Mouse (Mus musculus) skeletal muscle tissue, adult 2 months (tissue): ENCODE results near the gene Sds.
"Not testable (repeated sequence)": the region's sequence is repeated elsewhere in the genome, so short reads cannot be mapped to it uniquely, and the experiment has no call there.

Experiments used
- DNase-seq: peaks from one replicate; pipeline ENCODE4 v3.0.0-alpha.2; 2012; ENCODE audit warnings: low read depth, low spot score

Sds gene

DNA sequence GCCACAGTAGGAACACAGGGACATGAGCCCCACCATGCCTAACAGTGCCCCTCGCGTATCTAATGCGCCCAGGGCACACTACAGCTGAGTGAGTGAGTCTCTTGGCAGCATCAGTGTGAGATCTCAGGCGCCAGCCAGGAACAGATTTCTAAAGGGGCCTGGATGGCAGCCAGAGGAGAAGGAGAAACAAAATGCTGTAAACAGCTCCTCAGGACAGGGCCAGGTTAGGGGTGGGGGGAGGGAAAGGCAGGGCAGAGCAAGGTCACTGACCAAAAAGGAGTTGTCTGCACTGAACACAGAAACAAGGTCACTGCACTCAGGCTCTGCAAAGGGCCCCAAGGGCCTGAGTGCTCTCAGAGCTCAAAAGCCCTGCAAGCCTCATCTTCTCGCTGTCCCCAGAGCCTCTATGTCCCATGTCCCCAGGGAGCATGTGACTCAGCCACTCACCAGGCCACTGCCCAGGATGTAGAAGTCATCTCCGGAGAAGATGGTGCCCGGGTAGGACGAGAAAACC, 14.4 kb downstream of the Sds start:
- DNase-seq, result peak; percentile 62

DNA sequence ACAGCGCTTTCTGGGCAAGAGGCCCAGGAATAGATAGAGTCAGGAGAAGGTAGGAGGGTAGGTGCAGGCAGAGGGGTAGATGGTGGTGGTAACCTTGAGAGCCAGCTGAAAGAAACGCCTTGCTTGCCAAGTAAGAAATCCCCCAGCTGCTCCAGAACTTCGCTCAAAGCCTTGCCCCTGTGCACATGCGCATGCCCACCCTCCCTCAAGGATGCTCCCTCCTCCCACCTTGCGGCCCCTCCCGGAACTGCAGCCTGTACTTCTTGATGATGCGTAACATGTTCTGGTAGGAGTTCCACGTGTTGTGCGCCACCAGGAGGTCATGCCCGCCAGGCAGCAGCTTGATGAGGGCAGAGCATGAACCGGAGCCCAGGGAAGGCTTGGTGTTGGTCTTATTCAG, 16.1 kb downstream of the Sds start:
- no peak for DNase-seq

DNA sequence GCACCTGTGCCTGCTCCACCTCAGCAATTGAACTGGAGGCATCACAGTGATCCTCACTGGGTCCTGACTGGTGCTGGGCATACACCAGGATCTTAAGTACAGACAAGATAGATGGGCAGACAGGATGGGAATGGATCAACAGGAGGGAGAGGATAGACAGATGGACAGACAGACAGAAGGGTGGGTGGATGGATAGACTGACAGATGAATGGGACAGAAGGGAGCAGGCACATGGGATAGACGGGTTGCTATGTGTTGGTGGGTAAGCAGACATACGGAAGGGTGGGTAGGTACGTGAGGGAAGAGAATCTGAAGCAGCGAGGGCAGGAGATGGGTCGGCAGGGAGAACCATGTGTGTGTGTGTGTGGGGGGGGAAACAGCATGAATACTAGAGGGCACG, 17.1 kb downstream of the Sds start:
- DNase-seq, result no peak

DNA sequence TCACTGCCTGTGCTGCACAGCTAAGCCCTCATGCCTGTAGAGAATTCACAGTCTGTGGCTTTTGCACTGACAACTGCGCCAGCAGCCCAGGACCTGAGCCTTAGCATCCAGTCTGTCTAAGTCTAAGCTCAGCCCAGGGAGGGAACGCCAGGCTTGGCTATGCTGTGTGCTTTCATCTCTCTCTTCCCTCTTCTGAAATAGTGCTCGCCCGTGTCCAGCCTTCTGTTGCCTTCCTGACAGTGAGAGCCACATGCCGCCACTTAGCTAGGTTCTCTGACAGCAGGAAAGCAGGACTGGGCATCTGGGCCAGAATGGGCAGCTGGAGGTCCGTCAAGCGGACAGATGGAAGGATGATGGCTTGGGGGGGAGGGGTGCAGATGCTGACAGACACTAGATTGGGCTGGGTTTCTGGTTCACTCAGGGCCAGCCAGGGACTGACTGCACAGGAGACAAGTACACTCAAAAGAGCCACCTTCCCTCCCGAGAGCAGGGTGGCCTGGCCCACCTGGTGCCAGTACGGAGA, 17.6 kb downstream of the Sds start:
- DNase-seq, result no peak

DNA sequence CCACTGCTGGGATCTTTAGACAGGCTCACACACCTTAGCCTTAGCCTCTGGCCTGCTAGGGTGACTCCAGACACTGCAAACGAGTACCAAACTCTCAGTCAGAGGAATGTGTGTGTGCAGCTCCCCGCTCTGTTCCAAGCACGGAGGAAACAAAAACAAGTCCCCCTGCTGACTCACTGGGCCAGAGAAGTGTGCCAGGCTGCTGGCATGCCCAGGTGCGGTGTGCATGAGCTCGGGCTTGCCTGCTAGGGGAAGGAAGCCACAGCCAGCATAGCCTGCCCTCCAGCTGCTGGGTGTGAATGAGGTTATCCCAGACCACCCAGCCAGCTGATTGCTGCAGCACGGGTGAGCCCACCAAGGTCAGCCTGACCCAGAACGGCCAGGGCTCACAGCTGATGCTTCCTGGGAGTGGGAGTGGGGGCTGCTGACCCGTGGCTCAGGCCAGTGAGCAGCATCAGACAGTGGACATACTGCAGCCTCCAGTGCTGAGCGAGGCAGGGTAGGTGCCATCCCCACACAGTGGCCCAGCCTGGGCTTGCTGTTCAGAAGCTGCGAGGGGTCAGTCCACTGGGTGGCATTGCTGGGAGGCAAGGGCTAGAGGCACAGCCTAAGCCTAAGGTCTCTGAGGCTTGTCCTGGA, 18.9 kb downstream of the Sds start:
- no peak for DNase-seq

DNA sequence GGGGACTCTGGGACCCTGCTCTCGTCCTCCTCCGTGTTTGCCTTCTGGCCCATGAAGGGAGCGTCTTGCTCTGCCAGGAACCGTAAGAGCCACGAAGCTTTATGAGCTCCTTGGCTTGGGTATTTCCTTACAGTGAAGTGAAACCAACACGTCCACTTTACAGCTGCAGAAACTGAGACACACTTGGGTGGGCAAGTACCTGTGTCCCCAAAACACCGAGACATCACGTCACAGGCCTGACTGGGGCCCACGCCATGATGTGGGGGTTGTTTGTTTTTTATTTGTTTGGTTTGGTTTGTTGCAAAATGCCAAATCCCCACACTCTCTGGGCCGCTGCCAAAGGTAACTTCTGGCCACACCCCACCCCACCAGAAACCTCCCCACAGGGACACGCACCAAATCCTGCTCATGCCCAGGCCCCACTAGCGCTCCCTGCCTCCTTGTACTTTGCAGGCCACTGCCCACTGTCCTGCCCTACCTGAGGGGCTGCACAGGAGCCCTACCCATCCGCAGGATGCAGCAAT, 19.4 kb downstream of the Sds start:
- DNase-seq, result no peak

DNA sequence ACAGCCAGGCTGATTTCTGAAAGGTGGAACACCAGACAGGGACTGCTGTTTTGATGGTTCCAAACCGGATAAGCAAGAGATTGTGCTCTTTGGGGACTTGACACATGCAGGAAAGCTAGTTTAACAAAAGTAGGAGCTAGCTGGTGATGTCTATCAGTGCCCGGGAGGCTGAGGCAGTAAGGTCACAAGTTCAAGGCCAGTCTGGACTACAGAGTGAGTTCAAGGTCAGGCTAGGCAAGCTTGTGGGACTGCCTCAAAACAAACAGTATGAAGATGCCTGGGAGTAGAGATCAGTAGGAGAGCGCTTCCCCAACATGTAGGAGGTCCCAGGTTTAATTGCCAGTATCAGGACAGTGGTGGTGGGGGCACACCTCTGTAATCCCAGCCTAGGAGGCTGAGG, 20.7 kb downstream of the Sds start:
- no peak for DNase-seq

DNA sequence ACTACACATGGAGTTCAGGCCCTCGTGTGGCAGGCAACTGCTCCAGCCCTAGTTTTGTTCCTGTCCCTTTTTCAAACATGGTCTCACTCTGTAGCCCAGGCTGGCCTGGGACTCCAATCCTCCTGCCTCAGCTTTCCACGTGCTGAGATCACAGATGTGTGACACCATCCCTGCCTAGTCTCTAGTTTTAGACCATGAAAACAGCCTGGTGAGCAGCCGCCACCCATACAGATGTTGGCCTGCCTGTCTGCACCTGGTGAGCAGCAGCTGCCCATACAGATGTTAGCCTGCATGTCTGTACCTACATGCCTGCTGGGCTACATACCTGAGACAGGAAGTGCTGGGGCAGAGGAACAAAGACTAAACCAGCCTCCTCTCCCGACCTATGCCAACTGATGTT, 22.9 kb downstream of the Sds start:
- DNase-seq, result no peak

DNA sequence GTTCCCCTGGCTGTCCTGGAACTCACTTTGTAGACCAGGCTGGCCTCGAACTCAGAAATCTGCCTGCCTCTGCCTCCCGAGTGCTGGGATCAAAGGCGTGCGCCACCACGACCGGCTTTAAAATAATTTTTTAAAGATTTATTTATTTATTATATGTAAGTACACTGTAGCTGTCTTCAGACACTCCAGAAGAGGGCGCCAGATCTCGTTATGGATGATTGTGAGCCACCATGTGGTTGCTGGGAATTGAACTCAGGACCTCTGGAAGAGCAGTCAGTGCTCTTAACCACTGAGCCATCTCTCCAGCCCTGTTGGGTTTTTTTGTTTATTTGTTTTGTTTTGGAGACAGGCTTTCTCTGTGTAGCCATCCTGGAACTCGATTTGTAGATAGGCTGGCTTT, 24.3 kb downstream of the Sds start:
- not testable (repeated sequence) for DNase-seq

DNA sequence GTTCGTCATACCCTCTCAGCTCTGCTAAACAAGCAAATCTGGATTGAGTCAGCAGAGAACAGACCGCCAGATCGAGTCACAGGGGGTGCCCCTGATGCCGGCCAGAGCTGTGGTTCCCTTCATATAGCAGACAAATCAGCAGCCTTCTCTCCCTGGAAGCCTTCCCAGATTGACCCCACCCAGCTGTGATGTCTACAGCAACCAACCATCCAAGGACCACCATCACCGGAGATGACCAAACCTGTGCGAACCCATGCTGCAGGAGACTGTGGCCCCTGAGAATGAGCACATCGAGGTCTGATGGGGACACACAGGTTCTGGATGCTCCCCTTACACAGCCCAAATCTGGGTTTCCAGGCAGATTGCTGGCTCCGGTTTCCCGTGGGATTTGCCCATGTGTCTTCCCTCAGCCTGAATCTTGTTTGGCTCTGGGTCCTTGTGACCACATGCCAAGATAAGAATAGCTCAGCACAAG, 25.9 kb downstream of the Sds start:
- DNase-seq, result no peak

DNA sequence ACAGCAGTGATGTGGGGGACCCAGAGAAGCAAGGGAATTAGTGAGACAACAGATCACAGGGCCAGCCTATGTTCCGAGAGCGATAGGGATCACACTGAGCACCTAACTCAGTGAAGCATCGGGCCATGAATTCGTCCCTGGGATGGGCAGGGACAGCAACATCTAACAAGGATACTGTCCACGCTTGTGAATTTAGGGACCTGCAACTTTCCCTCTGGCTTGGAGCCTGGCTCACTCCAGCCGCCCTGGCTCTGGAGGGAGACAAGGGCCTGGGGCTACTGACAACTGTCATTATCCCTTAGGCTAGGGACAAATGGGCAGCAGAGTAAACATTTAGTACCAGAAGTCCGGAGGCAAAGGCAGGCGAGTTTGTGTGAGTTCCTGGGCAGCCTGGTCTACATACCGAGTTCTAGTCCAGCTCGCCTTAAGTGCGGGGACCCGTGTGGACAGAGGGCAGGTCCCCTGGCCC, 26.4 kb downstream of the Sds start:
- no peak for DNase-seq

DNA sequence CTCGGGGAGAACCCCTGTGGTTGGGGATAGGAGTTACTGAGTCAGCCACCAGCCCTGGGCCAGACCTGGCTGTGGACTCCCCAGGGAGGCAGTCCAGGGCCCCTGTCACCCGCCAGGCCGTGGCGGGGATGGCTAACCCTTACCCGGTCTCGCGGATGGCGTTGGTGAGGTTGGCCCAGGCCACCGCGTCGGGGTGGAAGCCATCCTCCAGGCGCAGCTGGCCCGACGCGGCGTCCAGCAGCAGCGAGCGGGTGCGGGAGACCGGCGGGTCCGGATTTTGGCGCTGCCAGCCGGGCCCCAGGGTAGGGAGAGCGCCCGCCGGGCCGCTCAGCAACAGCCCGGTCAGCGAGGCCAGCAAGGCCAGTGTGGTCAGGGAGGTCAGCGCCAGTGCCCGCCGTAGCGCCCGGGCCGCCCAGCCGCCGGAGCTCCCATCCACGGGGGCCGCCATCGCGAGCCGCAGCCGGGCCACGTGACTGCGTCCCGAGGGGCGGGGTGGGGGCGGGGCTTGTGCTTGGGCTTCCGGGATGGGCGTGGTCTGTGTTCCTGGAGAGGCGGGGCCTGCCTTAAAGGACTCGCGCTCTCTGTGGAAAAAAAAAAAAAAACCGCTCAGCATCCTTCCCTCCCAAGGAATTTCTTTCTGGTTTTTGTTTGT, 26.9 kb downstream of the Sds start, which contains the start of gene Plbd2:
Plbd2 (minus strand) TSS at position 482 of the 652 bp plus-strand sequence.
- peak; percentile 85 for DNase-seq

DNA sequence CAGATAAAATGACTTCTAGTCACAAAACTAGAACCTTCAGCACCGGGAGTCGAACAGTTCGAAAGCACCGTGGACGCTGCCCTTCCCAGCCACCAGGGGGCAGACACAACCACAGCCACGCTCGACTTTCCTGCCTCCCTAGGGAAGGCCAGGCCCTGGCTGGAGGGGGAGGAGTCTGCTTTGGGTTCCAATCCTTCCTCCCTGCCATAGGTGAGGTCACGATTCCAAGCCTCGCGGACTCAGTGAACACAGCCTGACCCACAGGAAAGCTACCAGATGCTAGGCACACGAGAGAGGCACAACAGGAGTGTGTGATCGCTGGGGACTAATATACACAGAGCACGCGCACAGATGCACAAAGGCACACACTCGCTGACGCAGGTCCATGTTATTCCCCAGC, 29.0 kb downstream of the Sds start:
- DNase-seq, result peak; percentile 74

DNA sequence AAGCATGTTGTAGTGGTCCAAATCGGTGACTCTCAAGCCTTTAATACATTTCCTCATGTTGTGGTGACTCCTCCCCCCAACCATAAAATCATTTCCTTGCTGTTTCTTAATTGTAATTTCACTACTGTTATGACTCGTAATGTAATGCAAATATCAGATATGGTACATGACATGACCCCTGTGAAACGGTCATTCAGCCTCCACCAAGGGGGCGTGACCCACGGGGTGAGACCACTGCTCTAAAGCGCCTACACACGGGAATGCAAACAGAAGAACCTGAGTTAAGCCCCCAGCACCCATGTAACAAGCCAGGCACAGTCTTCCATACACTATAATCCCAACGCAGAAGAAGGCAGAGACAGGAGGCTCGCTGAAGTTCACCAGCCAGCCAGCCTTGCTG, 29.5 kb downstream of the Sds start:
- DNase-seq, result no peak

DNA sequence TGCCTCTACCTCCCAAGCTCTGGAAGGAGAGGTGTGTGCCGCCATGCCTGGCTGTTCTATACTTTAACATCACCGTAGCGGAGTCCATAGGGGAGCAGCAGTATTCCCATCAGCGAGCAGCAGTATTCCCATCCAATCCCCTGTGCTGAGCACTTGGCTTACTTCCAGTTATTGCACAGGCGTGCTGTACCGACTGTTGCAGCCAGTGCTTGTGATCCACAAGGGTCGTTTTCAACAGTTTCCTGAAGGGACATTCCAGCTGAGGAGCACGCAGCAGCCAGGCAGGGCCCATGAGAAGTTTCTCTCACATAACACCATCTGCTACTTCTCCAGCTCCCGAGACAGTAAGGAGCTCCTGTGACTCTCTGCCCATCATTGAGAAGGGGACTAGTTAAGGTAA, 30.2 kb downstream of the Sds start:
- DNase-seq, result no peak

DNA sequence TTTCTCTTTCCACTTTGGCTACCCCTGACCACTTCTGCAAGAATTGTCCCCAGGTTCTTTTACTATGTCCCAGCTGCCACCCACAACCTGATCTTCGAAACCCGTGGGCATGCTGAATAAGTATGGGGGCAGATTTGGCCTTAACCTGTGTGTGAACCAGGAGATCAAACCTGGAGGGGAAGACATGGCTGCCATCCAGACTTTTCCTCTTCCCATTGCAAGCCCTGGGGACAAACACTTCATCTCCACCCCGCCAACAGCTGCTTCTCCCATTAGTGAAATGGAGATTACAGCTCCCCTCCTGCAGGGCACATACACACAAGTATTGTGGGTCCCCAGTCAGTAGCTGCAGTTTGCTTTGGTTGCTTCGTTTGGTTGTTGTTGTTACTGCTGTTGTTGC, 31.0 kb downstream of the Sds start:
- no peak for DNase-seq

DNA sequence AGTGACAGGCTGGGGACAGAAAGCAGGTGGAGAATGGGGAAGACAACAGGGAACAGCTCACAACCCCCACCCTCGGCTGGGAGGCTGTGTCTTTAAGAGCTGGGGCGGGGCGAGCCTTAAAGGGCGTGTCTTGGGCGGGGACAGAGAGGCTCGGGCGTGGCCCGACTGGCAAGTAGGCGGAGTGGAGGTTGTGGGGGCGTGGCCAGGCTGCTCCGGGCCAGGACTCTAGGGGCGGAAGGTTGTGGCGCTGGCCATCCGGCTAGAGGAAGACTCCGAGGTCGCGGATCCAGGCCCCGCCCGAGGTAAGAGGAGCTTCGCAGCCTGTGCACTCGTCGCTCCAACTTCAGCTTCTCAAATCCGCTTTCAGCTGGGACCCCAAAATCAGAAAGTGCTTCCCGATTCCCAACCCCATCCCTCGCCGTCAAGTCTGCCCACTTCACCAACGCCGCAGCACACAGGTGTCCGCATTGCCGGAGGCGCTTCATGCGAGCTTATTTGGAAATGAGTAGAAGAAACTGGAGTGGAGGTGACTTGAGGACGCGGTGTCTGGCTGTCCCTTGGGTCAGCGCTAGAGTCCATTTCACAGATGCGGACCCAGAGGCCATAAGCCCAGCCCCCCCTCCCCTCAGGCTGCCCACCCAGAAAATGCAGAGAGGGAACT, 34.8 kb downstream of the Sds start, which contains the start of gene Slc8b1:
Slc8b1 (plus strand) TSS at position 187 of the 661 bp plus-strand sequence.
- peak; percentile 93 for DNase-seq

DNA sequence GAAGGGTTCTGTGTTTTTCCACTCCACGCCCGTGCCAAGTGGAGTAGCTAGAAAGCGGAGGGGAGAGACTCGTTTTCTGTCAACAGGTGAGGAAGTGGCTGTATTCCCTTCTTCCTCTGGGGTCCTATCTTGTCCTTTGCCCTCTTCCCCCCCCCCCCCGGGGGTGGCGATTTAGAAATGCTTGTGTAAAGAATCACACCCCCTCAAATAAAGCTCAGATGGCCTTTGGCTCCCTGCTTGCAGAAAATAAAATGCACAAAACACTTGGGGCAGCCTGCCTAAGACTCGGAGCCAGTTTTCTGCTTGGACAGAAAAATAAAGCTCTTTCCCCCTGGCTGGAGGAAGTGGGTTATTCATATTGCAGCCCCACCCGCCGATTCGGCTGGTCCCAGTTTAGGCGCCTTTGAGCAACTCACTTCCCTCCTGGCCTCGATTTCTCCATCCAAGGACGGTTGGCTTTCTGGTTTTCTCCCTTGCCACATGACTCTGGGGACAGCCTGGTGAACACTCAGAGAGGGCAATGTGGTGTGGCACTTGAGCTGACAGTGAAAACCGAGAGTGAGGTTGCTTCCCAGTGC, 35.4 kb downstream of the Sds start:
- peak; percentile 50 for DNase-seq

DNA sequence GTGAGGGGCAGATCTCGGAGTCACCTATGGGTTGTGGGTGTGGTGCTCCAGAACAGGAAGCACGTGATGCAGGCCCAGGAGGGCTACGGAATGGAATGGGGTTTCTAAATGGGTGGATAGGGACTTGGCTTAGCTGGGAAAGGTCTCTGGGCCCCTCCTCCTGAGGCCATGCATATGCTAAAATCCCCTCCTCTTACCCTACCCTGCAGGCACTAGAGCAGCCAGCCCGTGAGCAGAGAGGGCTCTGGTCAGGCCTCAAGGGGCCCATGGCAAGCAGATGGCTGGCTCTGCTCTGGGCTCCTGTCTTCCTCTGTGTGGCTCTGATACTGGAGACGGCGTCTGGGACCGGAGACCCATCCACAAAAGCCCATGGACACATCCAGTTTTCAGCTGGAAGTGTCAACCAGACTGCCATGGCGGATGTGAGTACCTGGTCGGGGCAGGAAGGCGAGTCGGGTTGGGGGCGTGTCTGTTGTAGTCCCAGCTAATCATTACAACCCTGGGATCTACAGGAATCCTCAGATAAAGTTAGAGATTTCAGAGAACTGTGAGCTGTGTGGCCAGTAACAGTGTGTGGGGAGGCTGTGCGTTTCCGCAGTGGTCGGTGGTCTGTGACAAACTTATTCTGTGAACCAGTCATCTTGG, 36.7 kb downstream of the Sds start:
- DNase-seq, result no peak

DNA sequence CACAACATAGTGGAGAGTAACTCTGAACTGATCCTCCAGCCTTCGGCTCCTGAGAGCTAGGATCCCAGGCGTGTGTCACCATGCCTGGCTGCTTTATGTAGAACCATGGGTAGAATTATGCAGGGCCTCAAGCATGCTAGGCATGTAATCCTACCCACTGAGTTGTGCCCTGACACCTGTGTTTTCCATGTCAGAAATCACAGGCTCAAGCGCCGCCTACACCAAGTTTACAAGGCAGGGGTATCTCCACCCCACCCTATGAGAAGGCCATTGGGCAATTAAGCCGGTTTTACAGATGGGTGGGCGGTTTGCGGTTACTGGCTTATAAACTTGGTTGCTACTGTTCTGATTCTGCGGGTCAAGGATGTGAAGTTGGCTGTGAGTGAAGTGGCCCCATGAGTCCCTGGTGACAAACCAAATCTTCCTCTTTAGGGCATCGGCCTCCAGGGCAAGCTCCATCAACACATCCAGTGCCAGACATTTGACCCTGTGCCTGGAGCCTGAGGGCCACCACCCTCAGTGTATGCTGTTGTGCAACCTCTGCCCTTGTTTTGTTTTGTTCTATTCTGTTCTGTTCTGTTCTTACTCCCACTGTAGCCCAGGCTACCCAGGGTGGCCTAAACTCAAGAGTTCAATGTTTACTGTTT, 37.8 kb downstream of the Sds start:
- no peak for DNase-seq

DNA sequence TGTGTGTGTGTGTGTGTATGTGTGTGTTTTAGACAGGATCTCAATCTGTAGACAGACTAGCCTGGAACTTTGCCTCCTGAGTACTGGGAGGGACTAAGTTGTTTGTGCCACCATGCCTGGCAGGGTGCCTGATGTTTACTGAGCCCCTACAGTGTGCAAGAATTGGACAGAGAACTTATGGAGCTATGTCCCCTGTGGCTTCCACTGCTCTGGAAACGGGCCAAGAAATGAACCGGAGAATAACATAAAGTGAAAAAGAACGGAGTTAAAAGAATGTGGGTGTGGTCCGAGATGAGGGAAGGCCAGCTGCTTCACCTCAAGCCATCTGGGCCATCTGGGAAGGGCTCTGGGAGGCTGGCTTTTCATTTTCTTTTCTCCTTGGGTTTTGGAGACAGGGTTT, 38.4 kb downstream of the Sds start:
- no peak for DNase-seq
